Comparison of ENCODE assay signal across 20 mouse cellular contexts in genomic region chr1:166014530-166014929, GRCm38 (mm10). TPM values are rescaled to one million over a fixed set of nuclear protein-coding genes. Genes with fewer than 3 reads are reported as not detected.
A peak's percentile ranks its signal among the peaks of the same experiment; 100 is the strongest.
DNase-seq lines count a peak whose midpoint lies in the region; ATAC-seq and TF ChIP-seq lines count a peak whose summit lies in the region.
"Had no signal": no experiment of that assay in that cellular context is flagged by ENCODE, and none has a peak within 500 bp of the region (broad histone marks: within the 10 kb centered on the region; RNA-seq: fewer than 3 reads in every experiment).

No protein-coding gene starts in this region.

- H3K4me1 ChIP-seq in G1E (ENCODE audit: insufficient read depth, low read depth, low read length): peaks cover 10% of the 10 kb centered on the region
- peaks cover 4% of the 10 kb centered on the region; the same call in 1 of the 2 replicates for H3K4me1 ChIP-seq in liver, embryonic 15.5 days (replicated peaks)
- H3K4me1 ChIP-seq: limb, embryonic 10.5 days; lung, embryonic 15.5 days; stomach, embryonic 15.5 days had no signal

- TF ChIP-seq CTCF in G1E (IDR thresholded peaks at IDR 0.05; ENCODE audit: low read depth, low read length): no peak

- H3K4me2 ChIP-seq in liver, embryonic 15.5 days: no peak overlapping the region
- H3K4me2 ChIP-seq: hindbrain, embryonic 14.5 days; lung, embryonic 15.5 days; stomach, embryonic 15.5 days had no signal

- no peaks in the 10 kb centered on the region for H3K36me3 ChIP-seq in G1E (replicated peaks)
- H3K36me3 ChIP-seq in liver, embryonic 15.5 days (replicated peaks): no peaks in the 10 kb centered on the region
- H3K36me3 ChIP-seq: limb, embryonic 10.5 days; lung, embryonic 15.5 days; stomach, embryonic 15.5 days had no signal

- H3K27me3 ChIP-seq in G1E (ENCODE audit: insufficient read depth, low read length): no peaks in the 10 kb centered on the region
- no peaks in the 10 kb centered on the region for H3K27me3 ChIP-seq in liver, embryonic 15.5 days
- H3K27me3 ChIP-seq: CH12.LX; lung, embryonic 15.5 days; stomach, embryonic 15.5 days had no signal

- peak; percentile 90 for ATAC-seq in G1E (ENCODE audit: extremely low read depth, insufficient number of reproducible peaks, low FRiP score, poor library complexity, severe bottlenecking)
- peak; percentile 72 for ATAC-seq in common myeloid progenitor, adult 5-6 weeks (replicated peaks; ENCODE audit: low read depth, poor library complexity, severe bottlenecking)
- ATAC-seq in liver, embryonic 15.5 days (ENCODE audit: insufficient read depth): peak; percentile 85
- ATAC-seq: forebrain, embryonic 14.5 days; intestine, postnatal 0 days; Patski had no signal

- no peak overlapping the region for H3K9ac ChIP-seq in liver, embryonic 15.5 days
- H3K9ac ChIP-seq: hindbrain, embryonic 14.5 days; lung, embryonic 15.5 days; stomach, embryonic 15.5 days had no signal

- no peaks in the 10 kb centered on the region for H3K9me3 ChIP-seq in G1E (replicated peaks)
- no peaks in the 10 kb centered on the region for H3K9me3 ChIP-seq in liver, embryonic 15.5 days (replicated peaks)
- H3K9me3 ChIP-seq: limb, embryonic 10.5 days; lung, embryonic 15.5 days; stomach, embryonic 15.5 days had no signal

- peak; percentile 10 for DNase-seq in G1E (ENCODE audit: low spot score)
- DNase-seq in thymus, postnatal 14 days: peak; percentile 63
- no peak for DNase-seq in layer of hippocampus, adult 8-10 months (ENCODE audit: low spot score in 2 of 2)
- DNase-seq in Muller cell, postnatal 12 days (ENCODE audit: inconsistent ontology term): no peak
- DNase-seq in left cerebral cortex, adult 9 months (ENCODE audit: low spot score in 2 of 2): no peak
- DNase-seq: cerebellum, adult 18-20 months; heart, adult 2 months; kidney, postnatal 25 days; right cerebral cortex, adult 18-20 months; spleen, adult 18-20 months had no signal

- H3K4me3 ChIP-seq in G1E (ENCODE audit: low read depth, low read length): no peak overlapping the region
- H3K4me3 ChIP-seq in liver, embryonic 15.5 days (replicated peaks): no peak overlapping the region
- H3K4me3 ChIP-seq: heart, adult 2 months; limb, embryonic 10.5 days; lung, embryonic 15.5 days; stomach, embryonic 15.5 days had no signal

- 8% methylated on average over 5 of the region's 5 CpGs for WGBS in liver, embryonic 15.5 days (ENCODE audit: insufficient replicate concordance)

- H3K27ac ChIP-seq in liver, embryonic 15.5 days (replicated peaks): no peak overlapping the region
- H3K27ac ChIP-seq: heart, adult 2 months; hindbrain, embryonic 14.5 days; limb, embryonic 10.5 days; lung, embryonic 15.5 days; stomach, embryonic 15.5 days had no signal

RNA-seq across cellular contexts. Expression of gene Pou2f1, which starts 12.1 kb away (rescaled TPM):
- total RNA-seq in G1E (2014; fragmentation: Nextera tagmentation): 51.0 and 57.1 TPM in 2 replicates
- total RNA-seq in G1E (2017): 13.8 and 17.3 TPM in 2 replicates
- 15.7 and 16.0 TPM in 2 replicates for polyA plus RNA-seq in G1E (2012)
- 15.9 and 25.9 TPM in 2 replicates for total RNA-seq in common myeloid progenitor, adult 5-6 weeks (2017)
- 3.0 and 5.0 TPM in 2 replicates for polyA plus RNA-seq in liver, embryonic 15.5 days (2015; fragmentation: Nextera tagmentation; extraction: Ambion mirVana)
- 10 to 100 TPM; 17.0 to 23.2 (median 21.1) TPM for total RNA-seq in layer of hippocampus, adult 8-10 months (2022)

Comparison
In these comparisons a context has a peak if more than half of its experiments do, and no peak if none do; other contexts are left out.
1. DNase-seq: peak in G1E (single experiment) and thymus, postnatal 14 days (single experiment); none in layer of hippocampus, adult 8-10 months (0 of 2), Muller cell, postnatal 12 days (single experiment) and left cerebral cortex, adult 9 months (0 of 2).
2. Peak in every context shown above with its lines, with median percentiles within 50 percentile points of each other: ATAC-seq.